Mouse (Mus musculus): ENCODE results near the gene Wdr54.

Wdr54 gene

DNA sequence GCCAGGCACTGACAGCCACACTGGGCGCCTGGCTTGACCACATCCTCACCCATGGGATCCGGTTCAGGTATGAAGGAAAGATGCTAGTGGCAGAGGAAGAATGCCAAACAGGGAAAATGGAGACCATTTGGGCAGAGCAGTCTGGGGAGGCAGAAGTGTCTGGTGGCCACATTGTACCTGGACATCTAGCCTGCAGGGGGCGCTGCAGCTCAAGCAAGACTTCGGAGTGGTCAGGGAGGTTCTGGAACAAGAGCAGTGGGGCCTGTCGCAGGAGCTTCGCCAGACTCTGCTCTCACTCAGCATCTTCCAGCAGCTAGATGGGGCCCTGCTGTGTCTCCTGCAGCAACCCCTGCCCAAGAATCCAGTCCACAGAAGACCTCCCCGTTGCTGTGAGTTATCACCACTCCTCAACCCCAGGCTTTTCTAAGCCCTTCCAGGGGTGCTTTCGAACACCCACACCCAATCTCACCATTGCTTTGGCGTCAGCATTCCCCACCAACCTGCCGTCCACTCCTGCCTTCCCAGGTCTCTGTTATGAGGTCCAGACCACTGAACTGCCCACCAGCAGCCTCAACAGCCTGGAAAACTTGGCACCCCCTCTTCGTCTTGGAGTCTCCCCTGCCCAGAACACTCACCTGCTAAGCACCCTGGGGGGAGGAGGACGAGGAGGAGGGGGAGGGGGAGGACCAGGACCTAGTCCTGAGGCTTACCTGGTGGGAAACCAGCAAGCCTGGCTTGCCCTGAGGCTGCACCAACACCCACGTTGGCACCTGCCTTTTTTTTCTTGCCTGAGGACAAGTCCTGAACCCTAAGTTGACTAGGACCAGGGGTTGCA lies 48.4 kb downstream of the Wdr54 start:
- peak; percentile 75 to 76 for DNase-seq (ENCODE audit: low spot score in 2 of 2)

DNA sequence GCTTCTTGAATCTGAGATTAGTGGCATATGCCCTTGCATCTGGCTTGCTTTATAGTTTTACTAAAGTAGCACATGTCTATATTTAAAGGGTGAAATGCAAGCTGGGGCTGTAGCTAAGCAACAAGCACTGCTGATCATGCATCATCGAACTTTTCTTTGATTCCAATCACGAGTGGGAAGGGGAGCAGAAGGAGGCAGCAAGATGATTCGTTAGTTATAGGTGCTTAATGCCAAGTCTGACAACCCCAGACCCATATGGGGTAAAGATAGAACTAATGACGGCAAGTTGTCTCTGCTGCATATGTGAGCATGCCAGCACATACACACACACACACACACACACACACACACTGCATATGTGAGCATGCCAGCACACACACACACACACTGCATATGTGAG lies 52.0 kb downstream of the Wdr54 start:
- peak; percentile 60 to 84 for DNase-seq (ENCODE audit: low spot score in 2 of 2)

DNA sequence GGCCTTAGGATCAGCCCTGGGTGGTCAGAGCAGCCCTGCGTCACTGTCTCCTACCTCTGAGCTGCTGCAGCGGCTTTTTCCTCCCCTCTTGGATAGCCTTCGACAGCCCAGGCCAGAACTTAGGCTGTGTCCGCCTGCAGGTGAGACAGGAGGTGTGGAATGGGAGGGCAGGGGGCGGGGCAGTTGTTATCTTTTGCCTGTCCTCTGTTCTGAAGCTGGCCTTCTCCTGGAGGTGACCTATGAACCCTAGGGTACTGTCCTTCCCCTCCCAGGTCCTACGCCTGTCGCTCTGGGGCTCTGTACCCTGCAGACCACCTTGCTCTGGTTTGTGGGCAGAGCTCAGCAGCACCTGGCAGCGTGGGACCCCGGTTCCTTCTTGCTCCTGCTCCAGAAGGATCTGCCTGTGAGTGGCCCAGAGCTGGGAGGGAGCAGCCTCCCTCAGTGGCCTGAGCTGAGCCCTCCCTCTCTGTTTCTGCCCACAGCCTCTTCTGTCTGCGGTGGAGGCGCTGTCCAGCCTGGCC lies 53.0 kb downstream of the Wdr54 start:
- DNase-seq (ENCODE audit: low spot score in 2 of 2): peak in 1 of 2 experiments; percentile 56

DNA sequence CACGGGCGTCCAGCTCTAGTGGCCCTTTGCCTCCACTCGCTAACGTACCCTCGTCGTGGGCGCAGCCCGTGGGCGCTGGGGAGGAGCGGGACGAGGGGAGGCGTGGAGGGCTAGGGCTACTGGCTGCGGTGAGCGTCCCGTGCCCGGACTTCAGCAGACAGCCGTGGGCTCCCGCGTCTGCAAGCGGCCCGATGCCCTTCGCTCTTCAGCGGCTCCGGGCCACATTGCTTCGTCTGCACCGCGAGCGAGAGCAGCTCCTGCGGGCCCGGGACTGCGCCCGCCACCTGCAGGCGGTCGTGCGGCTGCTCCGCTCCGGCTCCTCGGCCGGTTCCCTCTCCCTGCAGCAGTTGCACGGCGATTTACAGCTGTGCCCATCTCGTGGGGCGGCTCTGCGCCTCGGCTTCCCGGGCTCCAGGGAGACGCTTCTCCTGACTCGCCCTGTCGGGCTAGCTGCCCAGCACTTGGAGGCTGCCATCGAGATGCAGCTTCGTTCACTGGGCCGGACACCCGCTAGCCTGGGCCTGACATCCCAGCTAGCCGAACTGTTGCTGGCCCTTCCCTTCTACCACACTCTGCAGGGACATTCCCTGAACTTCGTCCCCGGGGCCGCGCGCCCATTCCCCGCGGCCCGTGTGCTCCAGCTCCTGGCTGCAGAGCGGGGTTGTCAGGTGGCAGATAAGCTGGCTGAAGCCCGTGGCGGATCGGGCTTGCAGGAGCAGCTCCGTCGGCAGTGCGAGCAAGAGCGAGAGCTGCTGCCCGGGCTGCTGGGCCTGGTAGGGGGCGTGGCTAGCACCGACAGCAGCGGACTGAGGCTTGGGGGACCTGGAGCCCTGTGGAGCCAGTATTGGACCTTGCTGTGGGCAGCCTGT lies 54.3 kb downstream of the Wdr54 start:
- peak; percentile 69 to 71 for DNase-seq (ENCODE audit: low spot score in 2 of 2)

DNA sequence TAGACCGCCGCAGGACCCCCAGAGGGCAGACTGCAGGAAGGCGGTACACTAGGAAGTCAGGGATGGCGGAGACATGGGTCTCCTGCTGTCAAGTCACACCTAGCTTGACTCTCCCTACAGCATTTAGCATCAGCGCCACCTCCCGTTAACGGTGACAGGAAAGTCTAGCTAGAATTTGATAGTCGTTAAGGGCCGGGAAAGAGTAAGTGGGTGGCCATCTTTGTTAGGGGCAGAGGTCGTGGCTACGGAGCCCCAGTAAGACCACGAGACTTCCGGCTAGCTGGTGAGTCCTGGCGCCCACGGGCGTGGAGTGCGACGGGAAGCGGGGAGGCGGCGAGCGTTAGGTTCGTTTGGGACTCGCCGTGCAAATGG lies 54.9 kb downstream of the Wdr54 start, which contains the start of the genes Ccdc142 and Gm42688:
Gene Ccdc142, plus strand, starts transcription at position 286 of the 372 bp plus-strand sequence.
Gene Gm42688, plus strand, starts transcription at position 302 of the 372 bp plus-strand sequence.
- peak; percentile 92 to 95 for DNase-seq (ENCODE audit: low spot score in 2 of 2)
